Mouse (Mus musculus) liver, embryonic 12.5 days (tissue): ENCODE results near the gene Atp5mpl. TPM values are rescaled to one million over a fixed set of nuclear protein-coding genes. Genes with fewer than 3 reads are reported as not detected.

Experiments
- ATAC-seq: fragments of 200-750 bp; cut with Nextera tagmentation; 2 replicates; pipeline ENCODE4 v1.8.0; 2017; ENCODE audit warnings: moderate number of reproducible peaks, mild to moderate bottlenecking, moderate library complexity
- H3K27ac ChIP-seq: fragments of 300-500 bp; sonication (generic); 2 replicates; pipeline ENCODE4 v1.5.1; 2016; ENCODE audit warnings: mild to moderate bottlenecking
- H3K27me3 ChIP-seq: fragments of 300-500 bp; sonication (generic); replicated peaks from 2 replicates; pipeline ENCODE4 v1.6.1; 2016; ENCODE audit warnings: mild to moderate bottlenecking, moderate library complexity
- H3K36me3 ChIP-seq: fragments of 300-500 bp; sonication (generic); 2 replicates; pipeline ENCODE4 v1.6.1; 2016; ENCODE audit warnings: mild to moderate bottlenecking, moderate library complexity
- H3K4me1 ChIP-seq: fragments of 300-500 bp; sonication (generic); 2 replicates; pipeline ENCODE4 v1.6.1; 2016
- H3K4me2 ChIP-seq: fragments of 300-500 bp; sonication (generic); 2 replicates; pipeline ENCODE4 v1.6.1; 2016; ENCODE audit warnings: mild to moderate bottlenecking, moderate library complexity
- H3K4me3 ChIP-seq: fragments of 300-500 bp; sonication (generic); 2 replicates; pipeline ENCODE4 v1.5.1; 2016; ENCODE audit warnings: mild to moderate bottlenecking, moderate library complexity
- H3K9ac ChIP-seq: fragments of 300-500 bp; sonication (generic); 2 replicates; pipeline ENCODE4 v1.6.1; 2016; ENCODE audit warnings: mild to moderate bottlenecking, moderate library complexity
- H3K9me3 ChIP-seq: fragments of 300-500 bp; sonication (generic); replicated peaks from 2 replicates; pipeline ENCODE4 v1.6.1; 2016; ENCODE audit warnings: mild to moderate bottlenecking, moderate library complexity
- WGBS: fragments of 180-500 bp; shearing (Covaris S2); methylation state at CpG from one replicate; pipeline ENCODE4 v1.1.7; 2016; ENCODE audit not compliant: insufficient replicate concordance; 5-methylcytosine and 5-hydroxymethylcytosine counted together
- polyA plus RNA-seq: library from polyadenylated mRNA; unstranded; fragments of >200 nt; fragmentation: Nextera tagmentation; extraction: Ambion mirVana; gene quantifications from 2 replicates; pipeline ENCODE4 v1.2.1, GENCODE M21; 2016

Atp5mpl gene
- polyA plus RNA-seq, 1 experiment from 2014 or later, result 604 TPM

GRCm38 (mm10) chr12:111978274-111978673 is 11.5 kb upstream of the Atp5mpl start:
- H3K4me1 ChIP-seq, result no peaks in the 10 kb centered on the region
- H3K27ac ChIP-seq, result no peak overlapping the region
- H3K4me2 ChIP-seq, result no peak overlapping the region
- no peaks in the 10 kb centered on the region for H3K36me3 ChIP-seq
- no peaks in the 10 kb centered on the region for H3K27me3 ChIP-seq
- H3K9ac ChIP-seq, result no peak overlapping the region
- no peaks in the 10 kb centered on the region for H3K9me3 ChIP-seq
- no peak overlapping the region for H3K4me3 ChIP-seq
- no peak for ATAC-seq
- WGBS, result 41% methylated on average over 6 of the region's 6 CpGs

GRCm38 (mm10) chr12:111977138-111977537 is 10.4 kb upstream of the Atp5mpl start:
- Histone ChIP-seq H3K27me3 (no peaks in the 10 kb centered on the region), H3K27ac (no peak overlapping the region), H3K9ac (no peak overlapping the region), H3K36me3 (no peaks in the 10 kb centered on the region), H3K4me3 (no peak overlapping the region), H3K4me2 (no peak overlapping the region), H3K9me3 (no peaks in the 10 kb centered on the region), H3K4me1 (no peaks in the 10 kb centered on the region)
- no peak for ATAC-seq
- WGBS, result 60% methylated on average over 6 of the region's 6 CpGs

- 68% methylated on average over 6 of the region's 6 CpGs for WGBS
- Histone ChIP-seq H3K4me2 (no peak overlapping the region), H3K27me3 (no peaks in the 10 kb centered on the region), H3K4me3 (no peak overlapping the region), H3K27ac (no peak overlapping the region), H3K9ac (no peak overlapping the region), H3K9me3 (no peaks in the 10 kb centered on the region), H3K36me3 (no peaks in the 10 kb centered on the region), H3K4me1 (no peaks in the 10 kb centered on the region)
- no peak for ATAC-seq
Measured at GRCm38 (mm10) chr12:111974578-111974977, 7.8 kb upstream of the Atp5mpl start.

- Histone ChIP-seq H3K4me2 (no peak overlapping the region), H3K9me3 (no peaks in the 10 kb centered on the region), H3K36me3 (no peaks in the 10 kb centered on the region), H3K9ac (no peak overlapping the region), H3K4me3 (no peak overlapping the region), H3K27me3 (no peaks in the 10 kb centered on the region), H3K4me1 (no peaks in the 10 kb centered on the region), H3K27ac (no peak overlapping the region)
- 75% methylated on average over 10 of the region's 10 CpGs for WGBS
- no peak for ATAC-seq
Measured at GRCm38 (mm10) chr12:111972504-111972903, 5.7 kb upstream of the Atp5mpl start.

GRCm38 (mm10) chr12:111971231-111971686 is 4.5 kb upstream of the Atp5mpl start, which contains the start of gene Tdrd9:
Gene Tdrd9 (plus strand): TSS chr12:111971559.
- Histone ChIP-seq H3K27ac (no peak within 1 kb of the TSS), H3K9ac (no peak within 1 kb of the TSS), H3K4me2 (no peak within 1 kb of the TSS), H3K4me1 (peaks cover 4% of the 10 kb centered on the region), H3K4me3 (no peak within 1 kb of the TSS), H3K36me3 (no peaks in the 10 kb centered on the region), H3K9me3 (no peaks in the 10 kb centered on the region), H3K27me3 (no peaks in the 10 kb centered on the region)
- ATAC-seq, result no peak
- WGBS, result 76% methylated on average over 18 of the region's 18 CpGs

- Histone ChIP-seq H3K27me3 (no peaks in the 10 kb centered on the region), H3K4me2 (no peak overlapping the region), H3K27ac (no peak overlapping the region), H3K9me3 (no peaks in the 10 kb centered on the region), H3K4me1 (peaks cover 16% of the 10 kb centered on the region), H3K4me3 (no peak overlapping the region), H3K36me3 (peaks cover under 1% of the 10 kb centered on the region; the same call in 1 of the 2 replicates), H3K9ac (no peak overlapping the region)
- 51% methylated on average over 4 of the region's 4 CpGs for WGBS
- no peak for ATAC-seq
Measured at GRCm38 (mm10) chr12:111970085-111970484, 3.3 kb upstream of the Atp5mpl start.

GRCm38 (mm10) chr12:111963339-111963738 is 3.4 kb downstream of the Atp5mpl start:
- Histone ChIP-seq H3K27ac (no peak overlapping the region), H3K27me3 (no peaks in the 10 kb centered on the region), H3K36me3 (peaks cover 60% of the 10 kb centered on the region), H3K4me3 (no peak overlapping the region), H3K9ac (no peak overlapping the region), H3K4me2 (no peak overlapping the region), H3K4me1 (peaks cover 34% of the 10 kb centered on the region), H3K9me3 (no peaks in the 10 kb centered on the region; the same call in 1 of the 2 replicates)
- 83% methylated on average over 5 of the region's 5 CpGs for WGBS
- ATAC-seq, result no peak

- Histone ChIP-seq H3K27ac (no peak overlapping the region), H3K4me1 (peaks cover 8% of the 10 kb centered on the region; the same call in 1 of the 2 replicates), H3K9me3 (no peaks in the 10 kb centered on the region; the same call in 1 of the 2 replicates), H3K36me3 (peaks cover 42% of the 10 kb centered on the region), H3K4me3 (no peak overlapping the region), H3K4me2 (no peak overlapping the region), H3K9ac (no peak overlapping the region), H3K27me3 (no peaks in the 10 kb centered on the region)
- ATAC-seq, result peak; percentile 62; the same call in 1 of the 2 replicates
- WGBS, result 34% methylated on average over 9 of the region's 9 CpGs
Measured at GRCm38 (mm10) chr12:111958101-111958865, 8.5 kb downstream of the Atp5mpl start.

- Histone ChIP-seq H3K9me3 (no peaks in the 10 kb centered on the region; the same call in 1 of the 2 replicates), H3K4me2 (no peak overlapping the region), H3K36me3 (peaks cover 21% of the 10 kb centered on the region), H3K4me1 (peaks cover 12% of the 10 kb centered on the region; the same call in 1 of the 2 replicates), H3K27me3 (no peaks in the 10 kb centered on the region), H3K27ac (no peak overlapping the region), H3K9ac (no peak overlapping the region), H3K4me3 (no peak overlapping the region)
- 70% methylated on average over 5 of the region's 5 CpGs for WGBS
- no peak for ATAC-seq
Measured at GRCm38 (mm10) chr12:111956173-111956572, 10.6 kb downstream of the Atp5mpl start.

GRCm38 (mm10) chr12:111951701-111952100 is 15.1 kb downstream of the Atp5mpl start:
- Histone ChIP-seq H3K9me3 (no peaks in the 10 kb centered on the region), H3K36me3 (no peaks in the 10 kb centered on the region), H3K4me2 (no peak overlapping the region), H3K4me1 (0 out of 2 replicates have a peak, but pooled peaks cover 7% of the 10 kb centered on the region), H3K27me3 (no peaks in the 10 kb centered on the region), H3K9ac (no peak overlapping the region), H3K4me3 (no peak overlapping the region), H3K27ac (no peak overlapping the region)
- WGBS, result 64% methylated on average over 5 of the region's 5 CpGs
- ATAC-seq, result no peak

- H3K4me1 ChIP-seq, result peaks cover 16% of the 10 kb centered on the region
- H3K4me3 ChIP-seq, result no peak overlapping the region
- ATAC-seq, result no peak
- H3K27me3 ChIP-seq, result no peaks in the 10 kb centered on the region
- no peak overlapping the region for H3K9ac ChIP-seq
- whole genome bisulfite sequencing, result 58% methylated on average over 5 of the region's 5 CpGs
- H3K4me2 ChIP-seq, result no peak overlapping the region
- H3K27ac ChIP-seq, result no peak overlapping the region
- no peaks in the 10 kb centered on the region for H3K9me3 ChIP-seq
- H3K36me3 ChIP-seq, result no peaks in the 10 kb centered on the region
Measured at GRCm38 (mm10) chr12:111950486-111950885, 16.3 kb downstream of the Atp5mpl start.

- peaks cover 49% of the 10 kb centered on the region for H3K4me1 ChIP-seq
- H3K27ac ChIP-seq, result peak overlapping the region; percentile 68
- H3K4me2 ChIP-seq, result no peak overlapping the region
- H3K27me3 ChIP-seq, result no peaks in the 10 kb centered on the region
- WGBS, result 18% methylated on average over 2 of the region's 2 CpGs
- H3K36me3 ChIP-seq, result peaks cover 7% of the 10 kb centered on the region; the same call in 1 of the 2 replicates
- no peak overlapping the region for H3K4me3 ChIP-seq
- no peak for ATAC-seq
- H3K9me3 ChIP-seq, result no peaks in the 10 kb centered on the region
- no peak overlapping the region for H3K9ac ChIP-seq
Measured at GRCm38 (mm10) chr12:111946716-111947115, 20.1 kb downstream of the Atp5mpl start.
